Mouse (Mus musculus): ENCODE measurements around the gene Traf5. TPM values are rescaled to one million over a fixed set of nuclear protein-coding genes. Genes with fewer than 3 reads are reported as not detected.
A peak's percentile ranks its signal among the peaks of the same experiment; 100 is the strongest.

Traf5 gene
- total RNA-seq, 1 experiment, result 2.1 TPM

DNA sequence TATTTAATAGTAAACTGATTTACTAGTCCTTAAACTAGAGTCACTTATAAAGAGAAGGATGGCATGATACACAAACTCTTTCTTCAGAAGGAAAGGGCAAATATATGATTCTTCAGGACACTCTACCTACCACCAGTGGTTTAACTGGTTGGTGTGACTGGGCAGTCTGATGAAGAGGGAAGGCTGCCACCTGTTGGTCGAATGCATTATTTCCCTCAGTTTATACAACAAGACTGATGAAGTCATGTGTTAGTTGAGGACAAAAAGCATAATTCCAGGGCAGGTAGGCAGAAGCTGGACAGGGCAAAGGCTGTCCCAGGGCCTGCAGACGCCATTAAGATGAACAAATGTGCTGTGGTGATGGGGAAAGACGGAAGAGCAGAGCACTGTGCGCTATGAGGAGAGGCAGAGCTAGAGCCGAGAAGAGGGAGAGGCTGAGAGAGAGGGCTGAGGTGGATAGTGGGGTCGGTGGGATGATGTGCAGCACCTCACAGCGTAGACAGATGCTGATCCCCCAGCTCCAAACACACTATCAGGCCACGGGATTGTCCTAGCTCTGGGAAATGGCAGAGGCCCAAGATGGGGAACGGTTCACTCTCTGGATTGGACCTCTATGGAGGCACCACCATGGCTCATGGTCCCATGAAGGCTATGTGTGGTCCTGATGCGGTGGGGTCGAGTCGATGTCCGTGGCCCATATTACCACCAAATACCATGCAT, 2.3 kb upstream of the Traf5 start:
- H3K9ac ChIP-seq (ENCODE audit: insufficient read depth, low read depth, low read length, poor library complexity, severe bottlenecking), result no peak overlapping the region
- in situ Hi-C loops (cut with MboI; ENCODE audit: low sequenced_read_pairs in 2 of 2, unreplicated experiment in 2 of 2), result no loop called here

GRCm38 (mm10) chr1:192092879-192093660, 711 bp upstream of the Traf5 start:
- Histone ChIP-seq H3K4me3 (ENCODE audit: insufficient read depth in 1 of 2, low read depth in 1 of 2, low read length in 2 of 2, poor library complexity in 1 of 2, severe bottlenecking in 1 of 2) (peak overlapping the region; percentile 45 to 74), H3K9ac (ENCODE audit: insufficient read depth, low read depth, low read length, poor library complexity, severe bottlenecking) (peak overlapping the region; percentile 23; the same call in 1 of the 2 replicates), H3K9me3 (ENCODE audit: control insufficient read depth, insufficient read depth, low read depth, low read length) (no peaks in the 10 kb centered on the region), H3K4me1 (ENCODE audit: control insufficient read depth in 2 of 2, insufficient read depth in 2 of 2, low read length in 2 of 2, poor library complexity in 1 of 2) (no peaks in the 10 kb centered on the region), H3K27ac (ENCODE audit: insufficient read depth, low read depth, low read length, poor library complexity, severe bottlenecking) (no peak overlapping the region), H3K36me3 (ENCODE audit: control insufficient read depth, insufficient read depth, low read length, poor library complexity, severe bottlenecking) (no peaks in the 10 kb centered on the region)
- in situ Hi-C loops (cut with MboI; ENCODE audit: low sequenced_read_pairs in 2 of 2, unreplicated experiment in 2 of 2), result no loop called here
- no peak for TF ChIP-seq MAFK (IDR thresholded peaks at IDR 0.05; ENCODE audit: insufficient read depth, low read depth, low read length)
- no peak for TF ChIP-seq ZNF384 (IDR thresholded peaks at IDR 0.05; ENCODE audit: low read depth, low read length)
- peak; percentile 64; the same call in 1 of the 2 replicates for TF ChIP-seq ZC3H11A (IDR thresholded peaks at IDR 0.05; ENCODE audit: borderline replicate concordance, low read depth, low read length)
- peak; percentile 69 for DNase-seq (ENCODE audit: low read depth, low spot score)

More for the DNA sequence above, 2.3 kb upstream of the Traf5 start:
- TF ChIP-seq ZNF384 (IDR thresholded peaks at IDR 0.05; ENCODE audit: low read depth, low read length) (no peak), HCFC1 (IDR thresholded peaks at IDR 0.05; ENCODE audit: borderline replicate concordance, insufficient read depth, low read length) (no peak), ZC3H11A (IDR thresholded peaks at IDR 0.05; ENCODE audit: borderline replicate concordance, low read depth, low read length) (0 out of 2 replicates have a peak, but pooled peaks have one; percentile 5)
- Histone ChIP-seq H3K4me3 (ENCODE audit: insufficient read depth in 1 of 2, low read depth in 1 of 2, low read length in 2 of 2, poor library complexity in 1 of 2, severe bottlenecking in 1 of 2) (no peak overlapping the region), H3K27ac (ENCODE audit: insufficient read depth, low read depth, low read length, poor library complexity, severe bottlenecking) (no peak overlapping the region), H3K4me1 (ENCODE audit: control insufficient read depth in 2 of 2, insufficient read depth in 2 of 2, low read length in 2 of 2, poor library complexity in 1 of 2) (no peaks in the 10 kb centered on the region), H3K36me3 (ENCODE audit: control insufficient read depth, insufficient read depth, low read length, poor library complexity, severe bottlenecking) (no peaks in the 10 kb centered on the region), H3K9me3 (ENCODE audit: control insufficient read depth, insufficient read depth, low read depth, low read length) (no peaks in the 10 kb centered on the region)
- peak; percentile 73 for DNase-seq (ENCODE audit: low read depth, low spot score)

GRCm38 (mm10) chr1:192090689-192091567, 1.4 kb downstream of the Traf5 start:
- Histone ChIP-seq H3K4me3 (ENCODE audit: insufficient read depth in 1 of 2, low read depth in 1 of 2, low read length in 2 of 2, poor library complexity in 1 of 2, severe bottlenecking in 1 of 2) (no peak overlapping the region), H3K9me3 (ENCODE audit: control insufficient read depth, insufficient read depth, low read depth, low read length) (no peaks in the 10 kb centered on the region), H3K36me3 (ENCODE audit: control insufficient read depth, insufficient read depth, low read length, poor library complexity, severe bottlenecking) (no peaks in the 10 kb centered on the region), H3K27ac (ENCODE audit: insufficient read depth, low read depth, low read length, poor library complexity, severe bottlenecking) (no peak overlapping the region), H3K9ac (ENCODE audit: insufficient read depth, low read depth, low read length, poor library complexity, severe bottlenecking) (no peak overlapping the region), H3K4me1 (ENCODE audit: control insufficient read depth in 2 of 2, insufficient read depth in 2 of 2, low read length in 2 of 2, poor library complexity in 1 of 2) (no peaks in the 10 kb centered on the region)
- no peak for DNase-seq (ENCODE audit: low read depth, low spot score)
- TF ChIP-seq MAFK (IDR thresholded peaks at IDR 0.05; ENCODE audit: insufficient read depth, low read depth, low read length) (no peak), ZNF384 (IDR thresholded peaks at IDR 0.05; ENCODE audit: low read depth, low read length) (no peak), HCFC1 (IDR thresholded peaks at IDR 0.05; ENCODE audit: borderline replicate concordance, insufficient read depth, low read length) (no peak)
- in situ Hi-C loops (cut with MboI; ENCODE audit: low sequenced_read_pairs in 2 of 2, unreplicated experiment in 2 of 2), result no loop called here

- Histone ChIP-seq H3K27ac (ENCODE audit: insufficient read depth, low read depth, low read length, poor library complexity, severe bottlenecking) (no peak overlapping the region), H3K4me1 (ENCODE audit: control insufficient read depth in 2 of 2, insufficient read depth in 2 of 2, low read length in 2 of 2, poor library complexity in 1 of 2) (no peaks in the 10 kb centered on the region), H3K9ac (ENCODE audit: insufficient read depth, low read depth, low read length, poor library complexity, severe bottlenecking) (no peak overlapping the region), H3K9me3 (ENCODE audit: control insufficient read depth, insufficient read depth, low read depth, low read length) (no peaks in the 10 kb centered on the region), H3K36me3 (ENCODE audit: control insufficient read depth, insufficient read depth, low read length, poor library complexity, severe bottlenecking) (no peaks in the 10 kb centered on the region), H3K4me3 (ENCODE audit: insufficient read depth in 1 of 2, low read depth in 1 of 2, low read length in 2 of 2, poor library complexity in 1 of 2, severe bottlenecking in 1 of 2) (no peak overlapping the region)
- in situ Hi-C loops (cut with MboI; ENCODE audit: low sequenced_read_pairs in 2 of 2, unreplicated experiment in 2 of 2), result no loop called here
- DNase-seq (ENCODE audit: low read depth, low spot score), result no peak
- no peak for TF ChIP-seq HCFC1 (IDR thresholded peaks at IDR 0.05; ENCODE audit: borderline replicate concordance, insufficient read depth, low read length)
- no peak for TF ChIP-seq MAFK (IDR thresholded peaks at IDR 0.05; ENCODE audit: insufficient read depth, low read depth, low read length)
- TF ChIP-seq ZNF384 (IDR thresholded peaks at IDR 0.05; ENCODE audit: low read depth, low read length), result no peak
- no peak for TF ChIP-seq CHD2 (IDR thresholded peaks at IDR 0.05; ENCODE audit: low read depth, low read length)
- no peak for TF ChIP-seq ZC3H11A (IDR thresholded peaks at IDR 0.05; ENCODE audit: borderline replicate concordance, low read depth, low read length)
These were observed 2.1 kb downstream of the Traf5 start for GRCm38 (mm10) chr1:192090281-192090680.
